Mouse (Mus musculus): ENCODE measurements around the gene Slc22a27.
"Not testable (repeated sequence)": the region's sequence is repeated elsewhere in the genome, so short reads cannot be mapped to it uniquely, and the experiment has no call there.

DNA sequence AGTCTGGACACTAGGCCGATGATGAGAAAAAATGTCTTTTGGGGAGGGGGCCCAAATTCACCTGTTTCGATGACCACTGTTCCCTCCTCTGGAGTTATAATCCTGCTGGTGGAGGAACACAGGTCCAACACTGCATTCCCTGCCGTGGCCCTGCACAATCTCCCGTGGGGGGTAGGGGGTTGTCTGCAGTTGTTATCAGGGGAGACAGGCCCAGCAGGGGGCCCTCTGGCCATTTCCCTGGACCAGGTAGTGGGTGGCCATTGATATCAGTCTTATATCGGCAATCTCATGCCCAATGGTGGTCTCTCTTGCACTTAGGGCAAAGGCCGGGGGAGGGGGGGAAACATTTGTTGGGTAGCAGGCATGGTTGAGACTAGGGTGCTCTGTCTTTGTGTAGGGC lies 43.3 kb upstream of the Slc22a27 start:
- TF ChIP-seq CTCF (IDR thresholded peaks at IDR 0.05; ENCODE audit: borderline replicate concordance, insufficient read depth, low read length); POLR2A (IDR thresholded peaks at IDR 0.05; ENCODE audit: low read depth, low read length): not testable (repeated sequence)
